Mouse (Mus musculus): ENCODE measurements around the gene Dip2c.

DNA sequence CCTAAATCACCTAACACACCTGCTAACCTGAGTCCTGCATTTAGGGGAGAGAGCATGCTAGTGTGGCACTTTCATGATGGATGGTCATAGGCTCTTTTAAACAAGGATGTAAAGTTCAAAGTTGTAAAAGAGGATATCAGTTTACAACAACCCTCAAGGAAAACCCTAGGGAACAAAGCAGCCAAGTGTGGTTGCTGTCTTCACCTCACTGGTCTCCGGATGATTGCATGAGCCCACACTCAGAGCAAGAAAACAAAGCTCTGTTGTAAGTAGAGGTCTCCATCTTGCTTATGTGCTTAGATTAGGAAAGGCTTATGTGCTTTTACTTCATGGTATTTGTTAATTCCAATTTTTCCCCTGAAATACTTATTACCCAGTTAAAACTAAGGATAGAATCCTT is 384.4 kb downstream of the Dip2c start:
- no peak for TF ChIP-seq CTCF (IDR thresholded peaks at IDR 0.05; ENCODE audit: low read depth)
- no peak for TF ChIP-seq EP300 (optimal IDR thresholded peaks at IDR 0.05)
